Mouse (Mus musculus) neural tube, embryonic 13.5 days (tissue): ENCODE measurements around the gene Gata2. TPM values are rescaled to one million over a fixed set of nuclear protein-coding genes. Genes with fewer than 3 reads are reported as not detected.
"Not testable (repeated sequence)": the region's sequence is repeated elsewhere in the genome, so short reads cannot be mapped to it uniquely, and the experiment has no call there.

Experiments
- ATAC-seq: fragments of 200-750 bp; cut with Nextera tagmentation; 2 replicates; pipeline ENCODE4 v1.8.0; 2017; ENCODE audit warnings: low read depth, mild to moderate bottlenecking, moderate TSS enrichment, moderate library complexity
- H3K27ac ChIP-seq: fragments of 300-500 bp; sonication (generic); replicated peaks from 2 replicates; pipeline ENCODE4 v1.5.1; 2015; ENCODE audit warnings: moderate library complexity, mild to moderate bottlenecking, inconsistent platforms
- H3K27me3 ChIP-seq: fragments of 300-500 bp; sonication (generic); 2 replicates; pipeline ENCODE4 v1.6.1; 2015; ENCODE audit warnings: mild to moderate bottlenecking, inconsistent platforms
- H3K36me3 ChIP-seq: fragments of 300-500 bp; sonication (generic); 2 replicates; pipeline ENCODE4 v1.6.1; 2015; ENCODE audit warnings: mild to moderate bottlenecking, inconsistent platforms
- H3K4me1 ChIP-seq: fragments of 300-500 bp; sonication (generic); replicated peaks from 2 replicates; pipeline ENCODE4 v1.6.1; 2015; ENCODE audit warnings: inconsistent platforms
- H3K4me2 ChIP-seq: fragments of 300-500 bp; sonication (generic); 2 replicates; pipeline ENCODE4 v1.6.1; 2015; ENCODE audit warnings: inconsistent platforms, mild to moderate bottlenecking, moderate library complexity
- H3K4me3 ChIP-seq: fragments of 300-500 bp; sonication (generic); 2 replicates; pipeline ENCODE4 v1.5.1; 2015; ENCODE audit warnings: mild to moderate bottlenecking, inconsistent platforms
- H3K9ac ChIP-seq: fragments of 300-500 bp; sonication (generic); 2 replicates; pipeline ENCODE4 v1.6.1; 2015; ENCODE audit warnings: moderate library complexity, mild to moderate bottlenecking, inconsistent platforms
- H3K9me3 ChIP-seq: fragments of 300-500 bp; sonication (generic); 2 replicates; pipeline ENCODE4 v1.6.1; 2016; ENCODE audit warnings: inconsistent platforms
- WGBS: fragments of 180-500 bp; shearing (Covaris S2); methylation state at CpG from one replicate; pipeline ENCODE4 v1.1.7; 2015; 5-methylcytosine and 5-hydroxymethylcytosine counted together
- polyA plus RNA-seq: library from polyadenylated mRNA; unstranded; fragments of >200 nt; fragmentation: Nextera tagmentation; extraction: Ambion mirVana; gene quantifications from 2 replicates; pipeline ENCODE4 v1.2.1, GENCODE M21; 2015

Gata2 gene
- 6.8 and 6.9 TPM in 2 replicates for polyA plus RNA-seq

GRCm38 (mm10) chr6:88193433-88194052, at the start of gene Gata2:
Gata2 (plus strand) TSS chr6:88193891.
- ATAC-seq = no peak
- peaks cover 100% of the 10 kb centered on the region for H3K27me3 ChIP-seq
- peak within 1 kb of the TSS; percentile 38; the same call in 1 of the 2 replicates for H3K9ac ChIP-seq
- H3K4me2 ChIP-seq = peak within 1 kb of the TSS; percentile 51
- H3K4me1 ChIP-seq = peaks cover 53% of the 10 kb centered on the region
- H3K4me3 ChIP-seq = peak within 1 kb of the TSS; percentile 29
- H3K36me3 ChIP-seq = no peaks in the 10 kb centered on the region
- H3K9me3 ChIP-seq = no peaks in the 10 kb centered on the region
- WGBS = under 1% methylated on average over 57 of the region's 57 CpGs
- no peak within 1 kb of the TSS for H3K27ac ChIP-seq

GRCm38 (mm10) chr6:88145793-88146192, 47.9 kb upstream of the Gata2 start:
- Histone ChIP-seq H3K27ac (no peak overlapping the region), H3K27me3 (no peaks in the 10 kb centered on the region), H3K9ac (no peak overlapping the region), H3K36me3 (no peaks in the 10 kb centered on the region), H3K4me3 (no peak overlapping the region), H3K4me1 (peaks cover 16% of the 10 kb centered on the region), H3K9me3 (no peaks in the 10 kb centered on the region), H3K4me2 (no peak overlapping the region)
- no peak for ATAC-seq
- WGBS = 71% methylated on average over 4 of the region's 4 CpGs

GRCm38 (mm10) chr6:88146576-88146975, 47.1 kb upstream of the Gata2 start:
- H3K9me3 ChIP-seq = no peaks in the 10 kb centered on the region
- H3K36me3 ChIP-seq = no peaks in the 10 kb centered on the region
- H3K4me1 ChIP-seq = peaks cover 16% of the 10 kb centered on the region
- no peak overlapping the region for H3K9ac ChIP-seq
- no peak overlapping the region for H3K27ac ChIP-seq
- H3K27me3 ChIP-seq = no peaks in the 10 kb centered on the region
- 82% methylated on average over 8 of the region's 8 CpGs for WGBS
- H3K4me3 ChIP-seq = no peak overlapping the region
- no peak for ATAC-seq
- no peak overlapping the region for H3K4me2 ChIP-seq

GRCm38 (mm10) chr6:88147411-88148003, 46.2 kb upstream of the Gata2 start:
- no peak overlapping the region for H3K4me2 ChIP-seq
- H3K27me3 ChIP-seq = no peaks in the 10 kb centered on the region
- peaks cover 16% of the 10 kb centered on the region for H3K4me1 ChIP-seq
- H3K4me3 ChIP-seq = no peak overlapping the region
- no peaks in the 10 kb centered on the region for H3K36me3 ChIP-seq
- no peak overlapping the region for H3K27ac ChIP-seq
- H3K9me3 ChIP-seq = no peaks in the 10 kb centered on the region
- WGBS = 73% methylated on average over 16 of the region's 16 CpGs
- no peak overlapping the region for H3K9ac ChIP-seq
- peak; percentile 32 for ATAC-seq

GRCm38 (mm10) chr6:88151335-88151734, 42.4 kb upstream of the Gata2 start:
- Histone ChIP-seq H3K9ac (no peak overlapping the region), H3K27ac (no peak overlapping the region), H3K9me3 (no peaks in the 10 kb centered on the region), H3K27me3 (no peaks in the 10 kb centered on the region), H3K36me3 (no peaks in the 10 kb centered on the region), H3K4me3 (no peak overlapping the region), H3K4me1 (peaks cover 10% of the 10 kb centered on the region), H3K4me2 (no peak overlapping the region)
- ATAC-seq = no peak
- 75% methylated on average over 4 of the region's 4 CpGs for WGBS

GRCm38 (mm10) chr6:88152127-88152705, 41.5 kb upstream of the Gata2 start:
- Histone ChIP-seq H3K4me3 (no peak overlapping the region), H3K36me3 (no peaks in the 10 kb centered on the region), H3K9me3 (no peaks in the 10 kb centered on the region), H3K27ac (no peak overlapping the region), H3K4me1 (peaks cover 7% of the 10 kb centered on the region), H3K27me3 (no peaks in the 10 kb centered on the region), H3K9ac (no peak overlapping the region), H3K4me2 (no peak overlapping the region)
- WGBS = 86% methylated on average over 14 of the region's 14 CpGs
- ATAC-seq = no peak

DNA sequence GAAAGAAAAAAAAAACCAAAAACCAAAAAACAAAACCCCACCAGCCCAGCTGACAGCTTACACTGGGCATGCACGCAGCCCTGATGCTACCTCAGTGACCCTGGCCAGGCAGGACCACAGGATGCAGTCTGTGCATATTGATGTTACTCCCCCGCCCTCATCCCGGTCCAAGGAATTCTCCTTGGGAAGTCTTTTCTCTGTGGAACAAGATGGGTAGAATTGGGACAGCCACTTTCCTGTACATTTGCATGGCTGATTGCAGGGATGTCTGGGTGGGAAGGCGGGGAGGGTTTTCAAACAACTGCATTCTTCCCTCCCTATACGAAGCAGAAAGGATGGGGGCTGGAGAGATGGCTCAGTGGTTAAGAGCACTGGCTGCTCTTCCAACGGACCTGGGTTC, 40.7 kb upstream of the Gata2 start:
- WGBS = 74% methylated on average over 6 of the region's 6 CpGs
- Histone ChIP-seq H3K36me3 (no peaks in the 10 kb centered on the region), H3K4me2 (no peak overlapping the region), H3K4me3 (no peak overlapping the region), H3K4me1 (no peaks in the 10 kb centered on the region), H3K9ac (no peak overlapping the region), H3K27me3 (no peaks in the 10 kb centered on the region), H3K27ac (no peak overlapping the region), H3K9me3 (no peaks in the 10 kb centered on the region)
- no peak for ATAC-seq

- not testable (repeated sequence) for H3K27me3 ChIP-seq, ATAC-seq, H3K4me2 ChIP-seq, H3K27ac ChIP-seq, H3K4me1 ChIP-seq, H3K9ac ChIP-seq, H3K36me3 ChIP-seq, H3K4me3 ChIP-seq, H3K9me3 ChIP-seq
- WGBS = 86% methylated on average over 6 of the region's 6 CpGs
Observed at GRCm38 (mm10) chr6:88155614-88156013, 38.1 kb upstream of the Gata2 start.

DNA sequence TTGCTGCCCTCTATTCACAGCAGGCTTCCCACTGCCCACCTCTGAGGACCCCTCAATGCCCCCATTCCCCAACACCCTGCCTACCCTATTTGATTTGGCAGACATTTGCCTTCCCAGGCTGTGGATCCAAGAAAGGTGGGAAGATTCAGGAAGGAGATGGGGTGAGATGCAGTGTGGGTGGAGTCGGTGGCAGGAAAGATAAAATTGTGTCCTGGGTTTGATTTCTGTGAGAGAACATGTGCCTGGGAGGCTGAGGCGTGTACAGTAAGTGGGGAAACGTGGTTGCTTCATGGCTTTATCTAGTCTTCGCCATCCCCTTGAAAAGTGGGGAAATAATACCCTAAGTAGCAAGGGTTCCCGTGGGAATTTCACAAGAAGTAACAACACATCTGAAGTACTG, 34.9 kb upstream of the Gata2 start:
- H3K4me3 ChIP-seq = no peak overlapping the region
- no peak overlapping the region for H3K9ac ChIP-seq
- no peak overlapping the region for H3K4me2 ChIP-seq
- no peaks in the 10 kb centered on the region for H3K9me3 ChIP-seq
- H3K36me3 ChIP-seq = no peaks in the 10 kb centered on the region
- WGBS = 83% methylated on average over 5 of the region's 5 CpGs
- no peaks in the 10 kb centered on the region for H3K27me3 ChIP-seq
- ATAC-seq = no peak
- H3K27ac ChIP-seq = no peak overlapping the region
- H3K4me1 ChIP-seq = no peaks in the 10 kb centered on the region

DNA sequence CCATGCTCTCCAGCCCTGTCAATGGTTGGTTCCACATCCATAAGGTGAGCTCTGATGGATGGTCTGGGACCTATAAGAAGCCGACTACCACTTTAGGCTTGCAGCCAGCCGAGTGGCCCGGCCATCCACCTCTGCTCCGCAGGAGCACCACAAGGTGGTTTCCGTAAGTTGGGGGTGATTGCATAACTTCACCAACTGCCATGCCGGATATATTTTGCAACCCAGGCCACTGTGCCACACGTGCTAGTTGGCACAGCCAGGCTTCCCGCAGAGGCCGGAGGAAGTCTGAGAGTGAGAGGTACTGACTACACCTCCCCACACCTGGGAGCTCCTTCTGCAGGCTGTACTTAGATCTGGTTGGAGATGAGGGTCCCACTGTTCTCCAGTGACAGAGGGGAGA, 27.6 kb upstream of the Gata2 start:
- Histone ChIP-seq H3K27ac (no peak overlapping the region), H3K4me2 (no peak overlapping the region), H3K36me3 (no peaks in the 10 kb centered on the region), H3K9ac (no peak overlapping the region), H3K4me3 (no peak overlapping the region), H3K9me3 (no peaks in the 10 kb centered on the region), H3K27me3 (no peaks in the 10 kb centered on the region), H3K4me1 (no peaks in the 10 kb centered on the region)
- no peak for ATAC-seq
- WGBS = 92% methylated on average over 9 of the region's 9 CpGs

GRCm38 (mm10) chr6:88174191-88174590, 19.5 kb upstream of the Gata2 start:
- H3K4me1 ChIP-seq = no peaks in the 10 kb centered on the region
- no peaks in the 10 kb centered on the region for H3K27me3 ChIP-seq
- H3K27ac ChIP-seq = no peak overlapping the region
- H3K9me3 ChIP-seq = peaks cover 14% of the 10 kb centered on the region; the same call in 1 of the 2 replicates
- no peak overlapping the region for H3K9ac ChIP-seq
- no peak for ATAC-seq
- WGBS = 94% methylated on average over 3 of the region's 3 CpGs
- H3K36me3 ChIP-seq = no peaks in the 10 kb centered on the region
- no peak overlapping the region for H3K4me2 ChIP-seq
- no peak overlapping the region for H3K4me3 ChIP-seq

GRCm38 (mm10) chr6:88174676-88175075, 19.0 kb upstream of the Gata2 start:
- H3K9me3 ChIP-seq = peaks cover 14% of the 10 kb centered on the region; the same call in 1 of the 2 replicates
- H3K9ac ChIP-seq = no peak overlapping the region
- no peaks in the 10 kb centered on the region for H3K36me3 ChIP-seq
- no peak overlapping the region for H3K27ac ChIP-seq
- no peak for ATAC-seq
- H3K4me3 ChIP-seq = no peak overlapping the region
- WGBS = 91% methylated on average over 2 of the region's 2 CpGs
- H3K27me3 ChIP-seq = no peaks in the 10 kb centered on the region
- no peak overlapping the region for H3K4me2 ChIP-seq
- H3K4me1 ChIP-seq = no peaks in the 10 kb centered on the region
